Mouse (Mus musculus): Measurements from ENCODE around the gene Mff. TPM values are rescaled to one million over a fixed set of nuclear protein-coding genes. Genes with fewer than 3 reads are reported as not detected.

The Mff gene
- polyA plus RNA-seq, 1 experiment from 2014 or later: 207 TPM

- no peak overlapping the region for H3K4me2 ChIP-seq
- H3K4me1 ChIP-seq (replicated peaks): no peaks in the 10 kb centered on the region
- no peaks in the 10 kb centered on the region for H3K27me3 ChIP-seq (replicated peaks)
- 81% methylated on average over 7 of the region's 7 CpGs for WGBS
- H3K9ac ChIP-seq: no peak overlapping the region
- no peak overlapping the region for H3K4me3 ChIP-seq
- H3K27ac ChIP-seq (ENCODE audit: poor library complexity, severe bottlenecking): no peak overlapping the region
- no peaks in the 10 kb centered on the region for H3K9me3 ChIP-seq (replicated peaks)
- ATAC-seq (ENCODE audit: insufficient number of reproducible peaks, low FRiP score): no peak
- H3K36me3 ChIP-seq: peaks cover 37% of the 10 kb centered on the region
Measured at GRCm38 (mm10) chr1:82741539-82741938, 16.8 kb downstream of the Mff start.

- Histone ChIP-seq H3K27ac (ENCODE audit: poor library complexity, severe bottlenecking) (no peak overlapping the region), H3K4me3 (no peak overlapping the region), H3K27me3 (replicated peaks) (no peaks in the 10 kb centered on the region), H3K9me3 (replicated peaks) (no peaks in the 10 kb centered on the region), H3K4me2 (no peak overlapping the region), H3K9ac (no peak overlapping the region), H3K36me3 (peaks cover 39% of the 10 kb centered on the region), H3K4me1 (replicated peaks) (no peaks in the 10 kb centered on the region)
- 91% methylated on average over 3 of the region's 3 CpGs for WGBS
- no peak for ATAC-seq (ENCODE audit: insufficient number of reproducible peaks, low FRiP score)
Measured at GRCm38 (mm10) chr1:82743962-82744361, 19.3 kb downstream of the Mff start.

- H3K27me3 ChIP-seq (replicated peaks): no peaks in the 10 kb centered on the region
- H3K4me2 ChIP-seq: no peak overlapping the region
- H3K9me3 ChIP-seq (replicated peaks): no peaks in the 10 kb centered on the region
- H3K4me1 ChIP-seq (replicated peaks): no peaks in the 10 kb centered on the region
- peaks cover 42% of the 10 kb centered on the region for H3K36me3 ChIP-seq
- no peak overlapping the region for H3K27ac ChIP-seq (ENCODE audit: poor library complexity, severe bottlenecking)
- 92% methylated on average over 4 of the region's 4 CpGs for WGBS
- no peak for ATAC-seq (ENCODE audit: insufficient number of reproducible peaks, low FRiP score)
- no peak overlapping the region for H3K9ac ChIP-seq
- no peak overlapping the region for H3K4me3 ChIP-seq
Measured at GRCm38 (mm10) chr1:82746408-82746807, 21.7 kb downstream of the Mff start.

- Histone ChIP-seq H3K4me1 (replicated peaks) (no peaks in the 10 kb centered on the region), H3K9me3 (replicated peaks) (no peaks in the 10 kb centered on the region), H3K36me3 (peaks cover 36% of the 10 kb centered on the region), H3K27ac (ENCODE audit: poor library complexity, severe bottlenecking) (no peak overlapping the region), H3K4me3 (no peak overlapping the region), H3K4me2 (no peak overlapping the region), H3K27me3 (replicated peaks) (no peaks in the 10 kb centered on the region), H3K9ac (no peak overlapping the region)
- no peak for ATAC-seq (ENCODE audit: insufficient number of reproducible peaks, low FRiP score)
- WGBS: 76% methylated on average over 2 of the region's 2 CpGs
Measured at GRCm38 (mm10) chr1:82747714-82748452, 23.2 kb downstream of the Mff start.

- H3K9ac ChIP-seq: no peak overlapping the region
Measured at GRCm38 (mm10) chr1:82759520-82759919, 34.8 kb downstream of the Mff start.

GRCm38 (mm10) chr1:82761454-82762169 is 36.9 kb downstream of the Mff start:
- peaks cover 30% of the 10 kb centered on the region for H3K36me3 ChIP-seq
- no peak for ATAC-seq (ENCODE audit: insufficient number of reproducible peaks, low FRiP score)
- 91% methylated on average over 8 of the region's 8 CpGs for WGBS

More at GRCm38 (mm10) chr1:82759520-82759919, 34.8 kb downstream of the Mff start:
- no peaks in the 10 kb centered on the region; the same call in none of the 2 replicates for H3K4me1 ChIP-seq (replicated peaks)
- H3K9me3 ChIP-seq (replicated peaks): 0 out of 2 replicates have a peak, but pooled peaks cover 6% of the 10 kb centered on the region
- no peak overlapping the region for H3K4me2 ChIP-seq
- ATAC-seq (ENCODE audit: insufficient number of reproducible peaks, low FRiP score): no peak
- WGBS: 89% methylated on average over 1 of the region's 1 CpGs
- no peak overlapping the region for H3K27ac ChIP-seq (ENCODE audit: poor library complexity, severe bottlenecking)
- peaks cover 48% of the 10 kb centered on the region for H3K36me3 ChIP-seq
- no peaks in the 10 kb centered on the region for H3K27me3 ChIP-seq (replicated peaks)
- H3K4me3 ChIP-seq: no peak overlapping the region

GRCm38 (mm10) chr1:82762274-82762673 is 37.6 kb downstream of the Mff start:
- Histone ChIP-seq H3K4me3 (no peak overlapping the region), H3K36me3 (peaks cover 30% of the 10 kb centered on the region), H3K9me3 (replicated peaks) (0 out of 2 replicates have a peak, but pooled peaks cover 6% of the 10 kb centered on the region), H3K27ac (ENCODE audit: poor library complexity, severe bottlenecking) (no peak overlapping the region), H3K27me3 (replicated peaks) (no peaks in the 10 kb centered on the region), H3K9ac (no peak overlapping the region), H3K4me1 (replicated peaks) (peaks cover 5% of the 10 kb centered on the region), H3K4me2 (no peak overlapping the region)
- ATAC-seq (ENCODE audit: insufficient number of reproducible peaks, low FRiP score): no peak
- 86% methylated on average over 1 of the region's 1 CpGs for WGBS

More at GRCm38 (mm10) chr1:82761454-82762169, 36.9 kb downstream of the Mff start:
- no peak overlapping the region for H3K9ac ChIP-seq
- H3K27me3 ChIP-seq (replicated peaks): no peaks in the 10 kb centered on the region
- 0 out of 2 replicates have a peak, but pooled peaks cover 6% of the 10 kb centered on the region for H3K9me3 ChIP-seq (replicated peaks)
- H3K4me1 ChIP-seq (replicated peaks): peaks cover 2% of the 10 kb centered on the region
- H3K4me2 ChIP-seq: no peak overlapping the region
- no peak overlapping the region for H3K4me3 ChIP-seq
- H3K27ac ChIP-seq (ENCODE audit: poor library complexity, severe bottlenecking): no peak overlapping the region

- H3K4me1 ChIP-seq (replicated peaks): peaks cover 5% of the 10 kb centered on the region
- 32% methylated on average over 1 of the region's 1 CpGs for WGBS
- H3K9ac ChIP-seq: no peak overlapping the region
- H3K36me3 ChIP-seq: peaks cover 17% of the 10 kb centered on the region
- H3K27ac ChIP-seq (ENCODE audit: poor library complexity, severe bottlenecking): no peak overlapping the region
- H3K4me3 ChIP-seq: no peak overlapping the region
- ATAC-seq (ENCODE audit: insufficient number of reproducible peaks, low FRiP score): no peak
- H3K27me3 ChIP-seq (replicated peaks): no peaks in the 10 kb centered on the region
- 0 out of 2 replicates have a peak, but pooled peaks cover 6% of the 10 kb centered on the region for H3K9me3 ChIP-seq (replicated peaks)
- H3K4me2 ChIP-seq: no peak overlapping the region
Measured at GRCm38 (mm10) chr1:82766227-82766626, 41.5 kb downstream of the Mff start.

GRCm38 (mm10) chr1:82766641-82767040 is 42.0 kb downstream of the Mff start:
- no peak for ATAC-seq (ENCODE audit: insufficient number of reproducible peaks, low FRiP score)
- no peak overlapping the region for H3K4me2 ChIP-seq
- WGBS: 50% methylated on average over 4 of the region's 4 CpGs
- H3K4me3 ChIP-seq: no peak overlapping the region
- H3K36me3 ChIP-seq: peaks cover 15% of the 10 kb centered on the region
- peaks cover 5% of the 10 kb centered on the region for H3K4me1 ChIP-seq (replicated peaks)
- no peak overlapping the region for H3K27ac ChIP-seq (ENCODE audit: poor library complexity, severe bottlenecking)
- H3K27me3 ChIP-seq (replicated peaks): no peaks in the 10 kb centered on the region
- no peak overlapping the region for H3K9ac ChIP-seq
- H3K9me3 ChIP-seq (replicated peaks): 0 out of 2 replicates have a peak, but pooled peaks cover 6% of the 10 kb centered on the region

- ATAC-seq (ENCODE audit: insufficient number of reproducible peaks, low FRiP score): no peak
- Histone ChIP-seq H3K27me3 (replicated peaks) (no peaks in the 10 kb centered on the region), H3K36me3 (no peaks in the 10 kb centered on the region; the same call in 1 of the 2 replicates), H3K27ac (ENCODE audit: poor library complexity, severe bottlenecking) (no peak within 1 kb of the TSS), H3K9ac (no peak within 1 kb of the TSS), H3K4me3 (no peak within 1 kb of the TSS), H3K9me3 (replicated peaks) (no peaks in the 10 kb centered on the region), H3K4me1 (replicated peaks) (peaks cover 5% of the 10 kb centered on the region), H3K4me2 (no peak within 1 kb of the TSS)
- WGBS: 61% methylated on average over 5 of the region's 5 CpGs
Measured at GRCm38 (mm10) chr1:82768269-82768668, 43.6 kb downstream of the Mff start, which contains the start of gene Tm4sf20. Gene Tm4sf20, minus strand, starts transcription at chr1:82768461.

- no peak within 1 kb of the TSS for H3K9ac ChIP-seq
- H3K9me3 ChIP-seq (replicated peaks): no peaks in the 10 kb centered on the region
- no peak within 1 kb of the TSS for H3K4me3 ChIP-seq
- ATAC-seq (ENCODE audit: insufficient number of reproducible peaks, low FRiP score): no peak
- H3K27me3 ChIP-seq (replicated peaks): no peaks in the 10 kb centered on the region
- H3K27ac ChIP-seq (ENCODE audit: poor library complexity, severe bottlenecking): no peak within 1 kb of the TSS
- H3K4me1 ChIP-seq (replicated peaks): peaks cover 5% of the 10 kb centered on the region
- 77% methylated on average over 15 of the region's 15 CpGs for WGBS
- H3K4me2 ChIP-seq: no peak within 1 kb of the TSS
- H3K36me3 ChIP-seq: no peaks in the 10 kb centered on the region
Measured at GRCm38 (mm10) chr1:82771022-82771586, 46.4 kb downstream of the Mff start, which contains the start of gene Gm47791. Gene Gm47791, minus strand, starts transcription at chr1:82771243.
